Mouse (Mus musculus): ENCODE data around the gene Camk2d. TPM values are rescaled to one million over a fixed set of nuclear protein-coding genes. Genes with fewer than 3 reads are reported as not detected.

Camk2d gene
- total and polyA plus RNA-seq, 3 experiments = 0.55 TPM; not detected in 2

DNA sequence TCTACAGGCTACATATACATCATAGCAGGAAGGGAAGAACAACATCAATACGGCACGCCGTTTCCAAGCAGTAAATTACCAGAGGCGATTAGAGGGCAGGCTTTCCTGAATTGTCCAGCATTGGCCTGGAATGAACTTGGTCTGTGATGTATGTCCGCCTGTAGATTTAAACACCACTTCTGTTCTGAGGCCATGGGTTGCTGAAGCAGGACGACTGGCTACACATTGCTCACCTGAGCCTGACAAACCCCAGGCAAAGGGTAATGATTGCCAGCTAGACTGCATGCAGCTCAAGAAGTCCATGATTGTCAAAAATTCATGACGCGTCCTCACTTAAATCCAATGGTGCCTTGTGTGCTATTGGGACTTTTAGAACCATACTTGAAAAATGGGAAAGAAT lies 174.9 kb downstream of the Camk2d start:
- no peak for ATAC-seq (ENCODE audit: extremely low read depth, insufficient number of reproducible peaks, low FRiP score, poor library complexity, severe bottlenecking)

DNA sequence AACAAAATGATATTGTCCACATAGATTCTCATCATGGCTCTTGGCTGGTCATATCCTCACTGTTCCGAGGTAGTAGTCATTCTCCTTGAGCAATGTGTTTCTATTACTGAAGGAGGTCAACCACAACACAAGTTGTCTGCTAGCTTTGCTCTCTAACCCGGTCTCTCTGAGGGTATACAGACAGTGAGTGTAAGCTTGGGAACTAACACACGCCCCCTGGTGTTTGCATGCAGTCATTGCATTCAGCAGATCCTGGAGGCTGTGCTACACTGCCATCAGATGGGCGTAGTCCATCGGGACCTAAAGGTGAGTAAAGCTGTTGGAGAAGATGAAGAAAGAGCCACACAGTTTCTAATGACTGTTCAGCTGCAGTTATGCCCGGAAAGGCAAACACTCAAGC lies 175.4 kb downstream of the Camk2d start:
- Histone ChIP-seq H3K36me3 (replicated peaks) (no peaks in the 10 kb centered on the region), H3K4me3 (ENCODE audit: low read depth, low read length) (no peak overlapping the region), H3K4me1 (ENCODE audit: insufficient read depth, low read depth, low read length) (no peaks in the 10 kb centered on the region), H3K9me3 (replicated peaks) (0 out of 2 replicates have a peak, but pooled peaks cover 2% of the 10 kb centered on the region), H3K27me3 (ENCODE audit: insufficient read depth, low read length) (no peaks in the 10 kb centered on the region)
- DNase-seq (ENCODE audit: low spot score) (no peak), ATAC-seq (ENCODE audit: extremely low read depth, insufficient number of reproducible peaks, low FRiP score, poor library complexity, severe bottlenecking) (no peak)
- TF ChIP-seq CTCF (IDR thresholded peaks at IDR 0.05; ENCODE audit: low read depth, low read length) (peak; percentile 54), POLR2AphosphoS5 (IDR thresholded peaks at IDR 0.05; ENCODE audit: insufficient replicate concordance, low read depth, low read length) (no peak)

More for the DNA sequence above, 174.9 kb downstream of the Camk2d start:
- no peaks in the 10 kb centered on the region for H3K4me1 ChIP-seq (ENCODE audit: insufficient read depth, low read depth, low read length)
- 0 out of 2 replicates have a peak, but pooled peaks cover 2% of the 10 kb centered on the region for H3K9me3 ChIP-seq (replicated peaks)
- DNase-seq (ENCODE audit: low spot score) = no peak
- no peak overlapping the region for H3K4me3 ChIP-seq (ENCODE audit: low read depth, low read length)
- TF ChIP-seq GATA1 (IDR thresholded peaks at IDR 0.05; ENCODE audit: borderline replicate concordance, low read length) (no peak), GATA2 (IDR thresholded peaks at IDR 0.05; ENCODE audit: borderline replicate concordance, low read depth, low read length) (no peak), POLR2AphosphoS5 (IDR thresholded peaks at IDR 0.05; ENCODE audit: insufficient replicate concordance, low read depth, low read length) (no peak), TAL1 (conservative IDR thresholded peaks at IDR 0.05; ENCODE audit: low read depth, low read length) (no peak), CTCF (IDR thresholded peaks at IDR 0.05; ENCODE audit: low read depth, low read length) (no peak)
- no peaks in the 10 kb centered on the region for H3K27me3 ChIP-seq (ENCODE audit: insufficient read depth, low read length)
- no peaks in the 10 kb centered on the region for H3K36me3 ChIP-seq (replicated peaks)

DNA sequence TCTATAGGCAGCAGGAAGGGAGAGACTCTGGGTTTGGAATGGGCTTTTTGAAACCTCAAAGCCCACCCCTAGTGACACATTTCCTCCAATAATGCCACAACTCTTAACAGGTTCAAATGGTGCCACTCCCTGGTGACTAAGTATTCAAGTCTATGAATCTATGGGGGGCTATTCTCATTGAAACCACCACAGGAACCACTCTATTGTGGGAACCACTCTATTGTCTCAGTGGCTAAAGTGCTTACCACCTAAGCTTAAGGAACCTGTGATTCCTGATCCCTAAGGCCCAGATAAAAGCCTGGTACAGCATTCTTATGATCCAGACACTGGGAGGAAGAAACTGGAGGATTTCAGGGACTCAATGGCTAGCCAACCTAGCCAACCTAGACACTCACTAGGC lies 179.9 kb downstream of the Camk2d start:
- ATAC-seq (ENCODE audit: extremely low read depth, insufficient number of reproducible peaks, low FRiP score, poor library complexity, severe bottlenecking) = no peak
- DNase-seq (ENCODE audit: low spot score) = no peak
- TF ChIP-seq POLR2AphosphoS5 (IDR thresholded peaks at IDR 0.05; ENCODE audit: insufficient replicate concordance, low read depth, low read length) = no peak
- no peak for TF ChIP-seq GATA2 (IDR thresholded peaks at IDR 0.05; ENCODE audit: borderline replicate concordance, low read depth, low read length)
- no peak for TF ChIP-seq TAL1 (conservative IDR thresholded peaks at IDR 0.05; ENCODE audit: low read depth, low read length)
- TF ChIP-seq CTCF (IDR thresholded peaks at IDR 0.05; ENCODE audit: low read depth, low read length) = no peak
- no peak for TF ChIP-seq GATA1 (IDR thresholded peaks at IDR 0.05; ENCODE audit: borderline replicate concordance, low read length)
- Histone ChIP-seq H3K9me3 (replicated peaks) (peaks cover 9% of the 10 kb centered on the region), H3K4me1 (ENCODE audit: insufficient read depth, low read depth, low read length) (no peaks in the 10 kb centered on the region), H3K36me3 (replicated peaks) (no peaks in the 10 kb centered on the region), H3K4me3 (ENCODE audit: low read depth, low read length) (no peak overlapping the region), H3K27me3 (ENCODE audit: insufficient read depth, low read length) (no peaks in the 10 kb centered on the region)

DNA sequence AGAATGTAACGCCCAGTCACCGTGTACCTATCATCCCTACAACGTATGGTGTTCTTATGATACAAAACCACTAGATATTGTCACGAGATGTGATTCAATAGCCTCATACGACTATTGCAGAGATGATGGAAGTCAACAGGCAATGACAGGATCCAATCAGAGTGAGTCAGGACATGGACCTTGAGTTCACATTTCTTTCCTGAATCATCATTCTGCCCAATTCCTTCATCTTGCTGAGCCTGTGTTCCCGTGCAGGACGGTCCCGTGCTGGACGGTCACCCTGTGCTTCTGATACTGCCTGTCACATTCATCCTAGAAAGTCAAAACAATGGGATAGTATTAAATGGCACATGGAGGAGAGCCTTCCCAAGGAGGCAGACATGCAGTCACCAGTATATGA lies 181.0 kb downstream of the Camk2d start:
- H3K36me3 ChIP-seq (replicated peaks) = no peaks in the 10 kb centered on the region
- no peak for ATAC-seq (ENCODE audit: extremely low read depth, insufficient number of reproducible peaks, low FRiP score, poor library complexity, severe bottlenecking)
- H3K27me3 ChIP-seq (ENCODE audit: insufficient read depth, low read length) = no peaks in the 10 kb centered on the region
- peaks cover 7% of the 10 kb centered on the region for H3K9me3 ChIP-seq (replicated peaks)
- H3K4me1 ChIP-seq (ENCODE audit: insufficient read depth, low read depth, low read length) = no peaks in the 10 kb centered on the region
- no peak for DNase-seq (ENCODE audit: low spot score)
- no peak overlapping the region for H3K4me3 ChIP-seq (ENCODE audit: low read depth, low read length)
- TF ChIP-seq CTCF (IDR thresholded peaks at IDR 0.05; ENCODE audit: low read depth, low read length) (no peak), GATA2 (IDR thresholded peaks at IDR 0.05; ENCODE audit: borderline replicate concordance, low read depth, low read length) (no peak), TAL1 (conservative IDR thresholded peaks at IDR 0.05; ENCODE audit: low read depth, low read length) (no peak), POLR2AphosphoS5 (IDR thresholded peaks at IDR 0.05; ENCODE audit: insufficient replicate concordance, low read depth, low read length) (no peak), GATA1 (IDR thresholded peaks at IDR 0.05; ENCODE audit: borderline replicate concordance, low read length) (no peak)

DNA sequence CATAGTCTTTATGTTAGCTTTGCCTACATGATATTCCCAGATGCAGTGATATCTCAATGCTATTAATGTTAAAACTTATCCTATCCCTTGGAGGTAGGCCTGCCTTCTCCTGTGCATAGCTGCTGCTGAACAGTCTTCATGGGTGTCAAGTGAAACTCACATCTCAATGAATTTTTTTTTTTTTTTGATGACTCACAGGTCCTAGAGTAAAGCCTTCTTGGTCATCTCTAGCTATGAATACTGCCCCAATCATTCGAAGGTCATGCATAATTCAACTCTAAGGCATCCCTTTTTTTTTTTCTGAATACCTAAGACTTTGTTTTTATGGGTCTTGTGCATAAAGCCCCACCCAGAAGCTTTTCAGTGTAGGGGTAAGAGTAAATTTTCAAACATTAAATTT lies 181.8 kb downstream of the Camk2d start:
- peaks cover 7% of the 10 kb centered on the region for H3K9me3 ChIP-seq (replicated peaks)
- ATAC-seq (ENCODE audit: extremely low read depth, insufficient number of reproducible peaks, low FRiP score, poor library complexity, severe bottlenecking) = no peak

DNA sequence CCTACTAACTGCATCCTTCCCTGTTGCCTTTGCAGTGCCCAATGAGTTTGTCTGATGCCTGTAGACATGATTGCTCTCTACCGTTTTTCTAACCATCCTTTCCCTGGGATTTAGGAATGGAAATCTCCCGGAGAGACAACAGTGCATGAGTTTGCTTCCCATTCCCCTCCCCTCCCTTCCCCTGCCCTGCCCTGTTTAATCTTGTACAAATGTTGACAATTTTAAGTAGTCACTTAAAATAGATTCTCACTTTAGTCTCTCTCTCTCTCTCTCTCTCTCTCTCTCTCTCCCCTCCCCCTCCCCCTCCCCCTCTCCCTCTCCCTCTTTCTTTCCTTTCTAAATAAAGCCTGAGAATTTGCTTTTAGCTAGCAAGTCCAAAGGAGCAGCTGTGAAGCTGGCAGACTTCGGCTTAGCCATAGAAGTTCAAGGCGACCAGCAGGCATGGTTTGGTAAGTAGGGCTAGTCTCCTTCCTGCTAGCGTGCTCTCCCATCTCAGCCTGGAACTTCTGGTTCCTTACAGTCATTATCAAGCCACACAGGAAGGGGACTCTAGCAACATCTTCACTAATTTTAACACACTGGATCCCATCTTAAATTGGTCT lies 184.0 kb downstream of the Camk2d start:
- TF ChIP-seq TAL1 (conservative IDR thresholded peaks at IDR 0.05; ENCODE audit: low read depth, low read length) (no peak), GATA2 (IDR thresholded peaks at IDR 0.05; ENCODE audit: borderline replicate concordance, low read depth, low read length) (no peak), POLR2AphosphoS5 (IDR thresholded peaks at IDR 0.05; ENCODE audit: insufficient replicate concordance, low read depth, low read length) (no peak), GATA1 (IDR thresholded peaks at IDR 0.05; ENCODE audit: borderline replicate concordance, low read length) (no peak), CTCF (IDR thresholded peaks at IDR 0.05; ENCODE audit: low read depth, low read length) (no peak)
- no peaks in the 10 kb centered on the region for H3K4me1 ChIP-seq (ENCODE audit: insufficient read depth, low read depth, low read length)
- H3K4me3 ChIP-seq (ENCODE audit: low read depth, low read length) = no peak overlapping the region
- peaks cover 7% of the 10 kb centered on the region for H3K9me3 ChIP-seq (replicated peaks)
- no peaks in the 10 kb centered on the region for H3K27me3 ChIP-seq (ENCODE audit: insufficient read depth, low read length)
- no peak for ATAC-seq (ENCODE audit: extremely low read depth, insufficient number of reproducible peaks, low FRiP score, poor library complexity, severe bottlenecking)
- no peak for DNase-seq (ENCODE audit: low spot score)
- H3K36me3 ChIP-seq (replicated peaks) = no peaks in the 10 kb centered on the region

More for the DNA sequence above, 181.8 kb downstream of the Camk2d start:
- no peak for TF ChIP-seq GATA1 (IDR thresholded peaks at IDR 0.05; ENCODE audit: borderline replicate concordance, low read length)
- no peak for TF ChIP-seq CTCF (IDR thresholded peaks at IDR 0.05; ENCODE audit: low read depth, low read length)
- no peak for TF ChIP-seq TAL1 (conservative IDR thresholded peaks at IDR 0.05; ENCODE audit: low read depth, low read length)
- TF ChIP-seq GATA2 (IDR thresholded peaks at IDR 0.05; ENCODE audit: borderline replicate concordance, low read depth, low read length) = no peak
- TF ChIP-seq POLR2AphosphoS5 (IDR thresholded peaks at IDR 0.05; ENCODE audit: insufficient replicate concordance, low read depth, low read length) = no peak
- DNase-seq (ENCODE audit: low spot score) = no peak
- no peaks in the 10 kb centered on the region for H3K36me3 ChIP-seq (replicated peaks)
- H3K27me3 ChIP-seq (ENCODE audit: insufficient read depth, low read length) = no peaks in the 10 kb centered on the region
- H3K4me1 ChIP-seq (ENCODE audit: insufficient read depth, low read depth, low read length) = no peaks in the 10 kb centered on the region
- no peak overlapping the region for H3K4me3 ChIP-seq (ENCODE audit: low read depth, low read length)

All from G1E (cell line).